Mouse (Mus musculus): ENCODE data around the gene Alppl2.

Gene Alppl2

DNA sequence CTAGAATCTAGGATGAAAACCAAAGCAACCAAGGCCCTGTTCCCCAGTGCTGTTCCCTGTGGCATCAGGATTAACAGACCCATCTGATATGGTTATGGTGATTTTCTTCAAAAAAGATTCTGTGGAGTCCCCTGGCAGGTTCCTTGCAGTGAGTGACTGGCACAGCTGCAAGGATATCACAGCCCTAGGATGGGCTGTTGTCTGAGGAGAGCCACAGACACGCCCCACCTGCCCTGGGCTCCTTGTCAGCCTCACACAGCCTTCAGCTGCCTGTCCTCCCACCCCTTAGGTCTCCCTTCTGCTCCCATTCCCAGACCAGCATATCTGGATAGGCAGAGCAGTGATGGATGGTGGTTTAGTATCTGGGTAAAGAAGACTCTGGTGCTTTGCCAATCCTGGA, 39.0 kb downstream of the Alppl2 start:
- DNase-seq (ENCODE audit: low read depth, low spot score) = no peak

DNA sequence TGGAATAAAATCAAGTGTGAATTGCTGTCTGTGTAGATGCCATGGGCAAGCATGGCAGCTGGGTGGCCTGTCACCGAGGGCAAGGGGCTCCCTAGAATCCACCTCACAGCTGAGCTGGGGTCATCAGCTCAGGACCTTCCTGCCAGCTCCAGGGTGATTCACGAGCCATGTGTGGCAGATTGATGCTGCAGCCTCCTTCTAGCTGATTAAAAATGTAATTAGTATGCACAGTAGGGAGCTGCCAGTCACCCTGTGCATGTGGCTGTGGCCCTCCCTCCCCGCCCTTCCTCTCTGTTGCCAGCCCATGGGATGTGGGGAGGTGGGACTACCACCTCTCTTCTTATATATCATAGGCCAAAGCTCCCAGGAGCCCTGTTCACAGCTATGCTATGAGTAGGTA, 39.7 kb downstream of the Alppl2 start:
- no peak for DNase-seq (ENCODE audit: low read depth, low spot score)

DNA sequence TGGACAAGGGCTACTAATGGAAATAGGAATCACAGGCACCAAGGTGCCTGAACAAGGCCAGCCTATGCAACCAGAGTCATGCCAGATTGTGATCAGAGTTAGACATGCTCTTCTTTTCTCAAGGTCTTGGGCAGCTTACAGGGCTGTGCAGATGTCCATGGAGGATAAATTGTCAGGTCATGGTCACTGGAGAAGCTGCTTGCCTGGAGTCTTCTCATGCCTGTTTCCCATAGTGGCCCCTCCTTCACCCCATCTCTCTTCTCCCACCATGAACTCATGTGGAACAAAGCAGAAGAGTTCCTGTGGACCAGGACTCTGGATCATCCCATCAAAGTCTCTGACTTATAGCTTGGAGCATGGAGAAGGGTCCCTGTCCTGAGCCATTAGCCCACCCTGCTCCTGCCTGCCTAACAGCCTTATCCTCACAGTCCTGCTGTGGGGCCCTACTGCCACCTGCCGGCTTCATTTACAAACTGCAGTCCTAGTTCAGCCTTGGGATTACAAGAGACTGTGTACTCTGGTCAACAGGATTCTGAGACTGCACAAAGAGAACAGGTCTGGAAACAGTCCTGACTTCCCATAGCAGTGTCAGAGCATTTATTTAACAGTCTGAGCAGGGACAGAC, 47.8 kb downstream of the Alppl2 start:
- no peak for DNase-seq (ENCODE audit: low read depth, low spot score)

DNA sequence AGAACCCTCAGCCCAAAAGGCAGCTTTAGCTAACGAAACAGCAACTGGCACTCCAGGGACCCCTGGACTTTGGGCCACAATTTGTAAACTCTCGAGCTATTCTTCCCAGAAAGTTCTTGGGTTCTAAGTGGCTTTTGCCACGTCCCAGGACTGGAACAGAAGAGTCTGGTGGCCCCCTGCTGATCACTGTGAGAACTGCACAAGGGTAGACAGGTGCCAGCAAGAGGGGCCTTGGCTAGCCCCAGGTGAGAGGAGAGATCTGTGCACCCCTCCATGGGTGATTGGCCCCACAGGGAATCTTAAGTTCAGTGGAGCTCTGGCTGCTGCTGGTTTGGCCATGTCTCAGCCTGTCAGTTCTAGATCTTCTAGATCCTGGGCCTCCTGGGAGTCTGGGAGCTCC, 48.6 kb downstream of the Alppl2 start:
- DNase-seq (ENCODE audit: low read depth, low spot score) = no peak

DNA sequence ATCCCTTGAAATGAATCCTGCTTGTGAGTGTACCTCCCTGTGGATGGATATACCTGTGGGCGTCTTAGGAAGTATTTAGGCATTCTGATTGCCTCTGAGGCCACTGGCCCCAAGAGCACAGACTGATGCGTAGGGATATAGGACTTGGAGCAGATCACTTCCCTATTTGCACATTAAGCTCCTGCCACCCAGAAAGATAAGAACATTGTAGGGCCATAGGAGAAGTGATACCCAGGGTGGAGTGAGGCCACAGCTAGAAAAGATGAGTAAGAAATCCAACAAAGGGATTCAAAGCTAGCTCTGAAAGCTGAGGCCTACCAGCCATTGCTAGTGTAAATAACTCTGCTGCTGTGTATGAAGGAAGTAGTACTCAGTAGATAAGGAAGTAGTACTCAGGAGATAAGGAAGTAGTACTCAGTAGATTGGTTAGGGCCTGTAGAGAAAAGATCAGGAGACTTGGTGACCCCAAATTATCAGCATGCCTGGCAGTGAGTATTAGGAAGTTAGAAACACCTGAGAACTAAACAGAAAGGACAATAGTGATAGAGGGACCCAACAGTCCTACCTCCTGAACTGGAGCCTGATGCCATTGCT, 51.2 kb downstream of the Alppl2 start:
- no peak for DNase-seq (ENCODE audit: low read depth, low spot score)
